Mouse (Mus musculus) stomach, postnatal 0 days (tissue): Measurements from ENCODE around the gene Fcrla.

Experiments
- CTCF ChIP-seq: IDR thresholded peaks from 2 replicates; pipeline ENCODE4 v1.5.1; 2016; ENCODE audit warnings: antibody characterized with exemption, low read depth, mild to moderate bottlenecking, moderate library complexity
- EP300 ChIP-seq: optimal IDR thresholded peaks from 2 replicates; pipeline ENCODE3; 2016; ENCODE audit warnings: antibody characterized with exemption

- TF ChIP-seq CTCF (no peak), EP300 (no peak)
These were observed 19.0 kb downstream of the Fcrla start for GRCm38 (mm10) chr1:170908341-170908740.
